Mouse (Mus musculus) limb, embryonic 10.5 days (tissue): ENCODE measurements around the gene Tanc1. TPM values are rescaled to one million over a fixed set of nuclear protein-coding genes. Genes with fewer than 3 reads are reported as not detected.
A peak's percentile ranks its signal among the peaks of the same experiment; 100 is the strongest.
"Not testable (repeated sequence)": the region's sequence is repeated elsewhere in the genome, so short reads cannot be mapped to it uniquely, and the experiment has no call there.

Source experiments
- DNase-seq: peaks from one replicate; pipeline ENCODE4 v3.0.0-alpha.2; 2017; ENCODE audit warnings: low spot score
- H3K27ac ChIP-seq: fragments of 300-500 bp; sonication (generic); 2 replicates; pipeline ENCODE4 v1.5.1; 2016; ENCODE audit warnings: mild to moderate bottlenecking
- H3K27me3 ChIP-seq: fragments of 300-500 bp; sonication (generic); 2 replicates; pipeline ENCODE4 v1.6.1; 2016; ENCODE audit warnings: low read depth, mild to moderate bottlenecking; ENCODE audit not compliant: poor library complexity, severe bottlenecking
- H3K36me3 ChIP-seq: fragments of 300-500 bp; sonication (generic); 2 replicates; pipeline ENCODE4 v1.6.1; 2016; ENCODE audit warnings: mild to moderate bottlenecking, moderate library complexity
- H3K4me1 ChIP-seq: fragments of 300-500 bp; sonication (generic); 2 replicates; pipeline ENCODE4 v1.6.1; 2016
- H3K4me3 ChIP-seq: fragments of 300-500 bp; sonication (generic); 2 replicates; pipeline ENCODE4 v1.5.1; 2016; ENCODE audit warnings: mild to moderate bottlenecking, moderate library complexity
- H3K9me3 ChIP-seq: fragments of 300-500 bp; sonication (generic); replicated peaks from 2 replicates; pipeline ENCODE4 v1.6.1; 2016; ENCODE audit warnings: mild to moderate bottlenecking
- WGBS: fragments of 180-500 bp; shearing (Covaris S2); methylation state at CpG from one replicate; pipeline ENCODE4 v1.1.7; 2016; 5-methylcytosine and 5-hydroxymethylcytosine counted together
- polyA plus RNA-seq: library from polyadenylated mRNA; unstranded; fragments of >200 nt; fragmentation: Nextera tagmentation; extraction: Ambion mirVana; gene quantifications from 2 replicates; pipeline ENCODE4 v1.2.1, GENCODE M21; 2016

Gene Tanc1
- polyA plus RNA-seq, 1 experiment from 2014 or later: 85.4 TPM

GRCm38 (mm10) chr2:59831831-59832230, 220.0 kb downstream of the Tanc1 start:
- Histone ChIP-seq H3K9me3 (no peaks in the 10 kb centered on the region), H3K27ac (no peak overlapping the region), H3K4me3 (no peak overlapping the region), H3K27me3 (no peaks in the 10 kb centered on the region), H3K4me1 (peaks cover 42% of the 10 kb centered on the region), H3K36me3 (peaks cover 83% of the 10 kb centered on the region)
- WGBS: 91% methylated on average over 7 of the region's 7 CpGs
- DNase-seq: no peak

- Histone ChIP-seq H3K9me3 (no peaks in the 10 kb centered on the region), H3K27ac (no peak overlapping the region)
- no peak for DNase-seq
Observed at GRCm38 (mm10) chr2:59838825-59839224, 227.0 kb downstream of the Tanc1 start.

GRCm38 (mm10) chr2:59839755-59840154, 227.9 kb downstream of the Tanc1 start:
- WGBS: 80% methylated on average over 2 of the region's 2 CpGs
- H3K36me3 ChIP-seq: peaks cover 99% of the 10 kb centered on the region

More at GRCm38 (mm10) chr2:59838825-59839224, 227.0 kb downstream of the Tanc1 start:
- Histone ChIP-seq H3K36me3 (peaks cover 99% of the 10 kb centered on the region), H3K27me3 (no peaks in the 10 kb centered on the region), H3K4me1 (peaks cover 18% of the 10 kb centered on the region), H3K4me3 (no peak overlapping the region)
- 89% methylated on average over 8 of the region's 8 CpGs for WGBS

GRCm38 (mm10) chr2:59840191-59840590, 228.3 kb downstream of the Tanc1 start:
- no peak overlapping the region for H3K4me3 ChIP-seq
- no peak overlapping the region for H3K27ac ChIP-seq
- H3K4me1 ChIP-seq: peaks cover 18% of the 10 kb centered on the region

More at GRCm38 (mm10) chr2:59839755-59840154, 227.9 kb downstream of the Tanc1 start:
- H3K27ac ChIP-seq: no peak overlapping the region
- no peaks in the 10 kb centered on the region for H3K27me3 ChIP-seq
- H3K4me3 ChIP-seq: no peak overlapping the region
- DNase-seq: no peak
- H3K4me1 ChIP-seq: peaks cover 18% of the 10 kb centered on the region
- no peaks in the 10 kb centered on the region for H3K9me3 ChIP-seq

GRCm38 (mm10) chr2:59841189-59841939, 229.5 kb downstream of the Tanc1 start:
- Histone ChIP-seq H3K9me3 (no peaks in the 10 kb centered on the region), H3K4me1 (peaks cover 18% of the 10 kb centered on the region), H3K27ac (peak overlapping the region; percentile 57; the same call in 1 of the 2 replicates), H3K27me3 (no peaks in the 10 kb centered on the region), H3K4me3 (no peak overlapping the region), H3K36me3 (peaks cover 98% of the 10 kb centered on the region)
- DNase-seq: peak; percentile 66
- 64% methylated on average over 12 of the region's 12 CpGs for WGBS

More at GRCm38 (mm10) chr2:59840191-59840590, 228.3 kb downstream of the Tanc1 start:
- no peaks in the 10 kb centered on the region for H3K9me3 ChIP-seq
- 71% methylated on average over 4 of the region's 4 CpGs for WGBS
- H3K27me3 ChIP-seq: no peaks in the 10 kb centered on the region
- H3K36me3 ChIP-seq: peaks cover 99% of the 10 kb centered on the region
- DNase-seq: no peak

GRCm38 (mm10) chr2:59841944-59842343, 230.1 kb downstream of the Tanc1 start:
- no peak for DNase-seq
- Histone ChIP-seq H3K27me3 (no peaks in the 10 kb centered on the region), H3K4me1 (peaks cover 18% of the 10 kb centered on the region), H3K27ac (peak overlapping the region; percentile 57; the same call in 1 of the 2 replicates), H3K36me3 (peaks cover 98% of the 10 kb centered on the region), H3K4me3 (no peak overlapping the region), H3K9me3 (no peaks in the 10 kb centered on the region)
- 87% methylated on average over 11 of the region's 11 CpGs for WGBS

- H3K9me3 ChIP-seq: no peaks in the 10 kb centered on the region
- 83% methylated on average over 6 of the region's 6 CpGs for WGBS
- 0 out of 2 replicates have a peak overlapping the region, but pooled peaks have one; percentile 57 for H3K27ac ChIP-seq
- no peak overlapping the region for H3K4me3 ChIP-seq
- H3K4me1 ChIP-seq: peaks cover 18% of the 10 kb centered on the region
- H3K36me3 ChIP-seq: peaks cover 92% of the 10 kb centered on the region
- no peak for DNase-seq
- H3K27me3 ChIP-seq: no peaks in the 10 kb centered on the region
Observed at GRCm38 (mm10) chr2:59842556-59843008, 230.7 kb downstream of the Tanc1 start.

- Histone ChIP-seq H3K36me3 (peaks cover 86% of the 10 kb centered on the region), H3K9me3 (no peaks in the 10 kb centered on the region), H3K27ac (no peak overlapping the region), H3K4me1 (peaks cover 18% of the 10 kb centered on the region), H3K27me3 (no peaks in the 10 kb centered on the region), H3K4me3 (no peak overlapping the region)
- 88% methylated on average over 21 of the region's 21 CpGs for WGBS
- no peak for DNase-seq
Observed at GRCm38 (mm10) chr2:59843156-59843555, 231.3 kb downstream of the Tanc1 start.

GRCm38 (mm10) chr2:59843848-59844247, 232.0 kb downstream of the Tanc1 start:
- Histone ChIP-seq H3K27me3 (no peaks in the 10 kb centered on the region), H3K4me3 (no peak overlapping the region), H3K4me1 (peaks cover 18% of the 10 kb centered on the region), H3K27ac (no peak overlapping the region), H3K9me3 (no peaks in the 10 kb centered on the region), H3K36me3 (peaks cover 79% of the 10 kb centered on the region)
- WGBS: 95% methylated on average over 6 of the region's 6 CpGs
- no peak for DNase-seq

GRCm38 (mm10) chr2:59851885-59852284, 240.0 kb downstream of the Tanc1 start:
- not testable (repeated sequence) for H3K27ac ChIP-seq, H3K9me3 ChIP-seq, H3K4me1 ChIP-seq, H3K27me3 ChIP-seq, DNase-seq, H3K4me3 ChIP-seq
- WGBS: 88% methylated on average over 5 of the region's 5 CpGs
- peaks cover 23% of the 10 kb centered on the region for H3K36me3 ChIP-seq

- H3K9me3 ChIP-seq: no peaks in the 10 kb centered on the region
- no peak for DNase-seq
- no peak overlapping the region for H3K4me3 ChIP-seq
- no peak overlapping the region for H3K27ac ChIP-seq
- H3K36me3 ChIP-seq: peaks cover 26% of the 10 kb centered on the region
- 90% methylated on average over 11 of the region's 11 CpGs for WGBS
- H3K27me3 ChIP-seq: no peaks in the 10 kb centered on the region
- no peaks in the 10 kb centered on the region for H3K4me1 ChIP-seq
Observed at GRCm38 (mm10) chr2:59852916-59853315, 241.1 kb downstream of the Tanc1 start.

GRCm38 (mm10) chr2:59853543-59853942, 241.7 kb downstream of the Tanc1 start:
- Histone ChIP-seq H3K36me3 (peaks cover 29% of the 10 kb centered on the region), H3K27ac (no peak overlapping the region), H3K4me1 (no peaks in the 10 kb centered on the region), H3K9me3 (no peaks in the 10 kb centered on the region), H3K27me3 (no peaks in the 10 kb centered on the region), H3K4me3 (no peak overlapping the region)
- WGBS: 98% methylated on average over 10 of the region's 10 CpGs
- no peak for DNase-seq

GRCm38 (mm10) chr2:59854363-59854762, 242.5 kb downstream of the Tanc1 start:
- Histone ChIP-seq H3K4me1 (no peaks in the 10 kb centered on the region), H3K27ac (no peak overlapping the region), H3K36me3 (peaks cover 29% of the 10 kb centered on the region), H3K27me3 (no peaks in the 10 kb centered on the region), H3K9me3 (no peaks in the 10 kb centered on the region), H3K4me3 (no peak overlapping the region)
- 89% methylated on average over 9 of the region's 9 CpGs for WGBS
- no peak for DNase-seq
